Mouse (Mus musculus) CH12.LX (cell line): ENCODE data around the gene Ctsw. TPM values are rescaled to one million over a fixed set of nuclear protein-coding genes. Genes with fewer than 3 reads are reported as not detected.

Experiments used
- DNase-seq: peaks from one replicate; pipeline ENCODE4 v3.0.0-alpha.2; 2013; ENCODE audit errors: extremely low read depth
- H3K27ac ChIP-seq: 2 replicates; pipeline ENCODE4 v1.5.1; 2012; ENCODE audit warnings: low read depth, mild to moderate bottlenecking, control low read depth, moderate library complexity; ENCODE audit not compliant: insufficient read depth
- H3K27me3 ChIP-seq: replicated peaks from 2 replicates; pipeline ENCODE3; 2012; ENCODE audit warnings: inconsistent platforms
- H3K36me3 ChIP-seq, 2 experiments: replicated peaks in 1 of 2; 2 replicates each; pipeline versions ENCODE3 to v1.6.1; 2012; ENCODE audit warnings: inconsistent platforms in 1 of 2, low read length in 1 of 2, mild to moderate bottlenecking in 1 of 2, mixed read lengths in 1 of 2, moderate library complexity in 1 of 2; ENCODE audit not compliant: control insufficient read depth in 1 of 2, insufficient read depth in 1 of 2
- H3K4me1 ChIP-seq, 2 experiments: 2 replicates each; pipeline ENCODE4 v1.6.1; 2012; ENCODE audit warnings: inconsistent platforms in 1 of 2, moderate library complexity in 1 of 2; ENCODE audit not compliant: insufficient read depth in 2 of 2, control insufficient read depth in 1 of 2
- H3K4me2 ChIP-seq: 2 replicates; pipeline ENCODE4 v1.6.1; 2012; ENCODE audit warnings: low read depth, mild to moderate bottlenecking, control low read depth; ENCODE audit not compliant: poor library complexity, insufficient read depth, severe bottlenecking
- H3K4me3 ChIP-seq, 3 experiments: fragments of 150-350 bp in 1 of 3; sonication (generic) in 1 of 3; replicated peaks in 1 of 3; 2 replicates each; pipeline versions ENCODE3 to v1.5.1; 2011 to 2012; ENCODE audit warnings: low read depth in 2 of 3, low read length in 2 of 3, mild to moderate bottlenecking in 2 of 3, moderate library complexity in 2 of 3, control low read depth in 1 of 3, improper control_type of control experiment in 1 of 3, inconsistent platforms in 1 of 3, mixed read lengths in 1 of 3; ENCODE audit not compliant: poor library complexity in 1 of 3
- H3K79me2 ChIP-seq: replicated peaks from 2 replicates; pipeline ENCODE4 v1.6.1; 2012; ENCODE audit warnings: mild to moderate bottlenecking, moderate library complexity; ENCODE audit not compliant: control insufficient read depth, poor library complexity, insufficient read depth, severe bottlenecking; ENCODE audit errors: extremely low read depth
- H3K9ac ChIP-seq: 2 replicates; pipeline ENCODE4 v1.6.1; 2012; ENCODE audit warnings: low read depth, mild to moderate bottlenecking, control low read depth, moderate library complexity; ENCODE audit not compliant: insufficient read depth
- H3K9me3 ChIP-seq: replicated peaks from 2 replicates; pipeline ENCODE3; 2012; ENCODE audit warnings: low read length, inconsistent platforms, mixed read lengths
- BHLHE40 ChIP-seq: IDR thresholded peaks from 2 replicates; pipeline ENCODE4 v1.6.1; 2011; ENCODE audit warnings: mild to moderate bottlenecking, low read depth, low read length, improper control_type of control experiment
- CHD2 ChIP-seq: IDR thresholded peaks from 2 replicates; pipeline ENCODE4 v1.6.1; 2011; ENCODE audit warnings: low read length, improper control_type of control experiment
- CTCF ChIP-seq, 2 experiments: IDR thresholded peaks in 1 of 2; conservative IDR thresholded peaks in 1 of 2; 2 replicates each; pipeline ENCODE4 v1.5.1; 2011 to 2012; ENCODE audit warnings: low read depth in 2 of 2, low read length in 2 of 2, improper control_type of control experiment in 1 of 2, inconsistent platforms in 1 of 2, mild to moderate bottlenecking in 1 of 2, moderate library complexity in 1 of 2
- E2F4 ChIP-seq: IDR thresholded peaks from 2 replicates; pipeline ENCODE4 v1.6.1; 2011; ENCODE audit warnings: low read depth, low read length, improper control_type of control experiment; ENCODE audit not compliant: insufficient replicate concordance
- ELF1 ChIP-seq: IDR thresholded peaks from 2 replicates; pipeline ENCODE4 v1.6.1; 2014; ENCODE audit warnings: low read depth, mild to moderate bottlenecking, inconsistent platforms, low read length, improper control_type of control experiment
- ETS1 ChIP-seq: conservative IDR thresholded peaks from 2 replicates; pipeline ENCODE4 v1.6.1; 2012; ENCODE audit warnings: low read depth, mild to moderate bottlenecking, inconsistent platforms, low read length, improper control_type of control experiment, moderate library complexity
- GABPA ChIP-seq: IDR thresholded peaks from 2 replicates; pipeline ENCODE4 v1.6.1; 2012; ENCODE audit warnings: low read depth, low read length, improper control_type of control experiment, inconsistent platforms; ENCODE audit not compliant: insufficient replicate concordance
- HCFC1 ChIP-seq: IDR thresholded peaks from 2 replicates; pipeline ENCODE4 v1.6.1; 2012; ENCODE audit warnings: low read depth, mild to moderate bottlenecking, inconsistent platforms, low read length, improper control_type of control experiment
- IRF4 ChIP-seq: IDR thresholded peaks from 2 replicates; pipeline ENCODE4 v1.6.1; 2014; ENCODE audit warnings: low read depth, mild to moderate bottlenecking, inconsistent platforms, low read length, improper control_type of control experiment
- JUN ChIP-seq: IDR thresholded peaks from 2 replicates; pipeline ENCODE4 v1.6.1; 2011; ENCODE audit warnings: low read depth, mild to moderate bottlenecking, low read length, improper control_type of control experiment, moderate library complexity; ENCODE audit not compliant: insufficient read depth
- JUND ChIP-seq: conservative IDR thresholded peaks from 2 replicates; pipeline ENCODE4 v1.6.1; 2011; ENCODE audit warnings: low read depth, low read length, improper control_type of control experiment
- KAT2A ChIP-seq: IDR thresholded peaks from 2 replicates; pipeline ENCODE4 v1.6.1; 2012; ENCODE audit warnings: low read length, improper control_type of control experiment, inconsistent platforms; ENCODE audit not compliant: insufficient replicate concordance
- MAFK ChIP-seq: IDR thresholded peaks from 2 replicates; pipeline ENCODE4 v1.6.1; 2011; ENCODE audit warnings: low read length, improper control_type of control experiment; ENCODE audit not compliant: insufficient replicate concordance
- MAZ ChIP-seq: IDR thresholded peaks from 2 replicates; pipeline ENCODE4 v1.6.1; 2012; ENCODE audit warnings: low read depth, mild to moderate bottlenecking, inconsistent platforms, low read length, improper control_type of control experiment, moderate library complexity
- MEF2A ChIP-seq: IDR thresholded peaks from 2 replicates; pipeline ENCODE4 v1.6.1; 2014; ENCODE audit warnings: low read depth, mild to moderate bottlenecking, inconsistent platforms, low read length, improper control_type of control experiment, borderline replicate concordance
- MXI1 ChIP-seq: IDR thresholded peaks from 2 replicates; pipeline ENCODE4 v1.6.1; 2011; ENCODE audit warnings: mild to moderate bottlenecking, low read depth, low read length, improper control_type of control experiment
- PAX5 ChIP-seq: IDR thresholded peaks from 2 replicates; pipeline ENCODE4 v1.6.1; 2012; ENCODE audit warnings: low read length, inconsistent platforms, mixed read lengths
- POLR2A ChIP-seq: IDR thresholded peaks from 2 replicates; pipeline ENCODE4 v1.6.1; 2011; ENCODE audit warnings: low read depth, mild to moderate bottlenecking, improper control_type of control experiment, low read length
- POLR2AphosphoS2 ChIP-seq: IDR thresholded peaks from 2 replicates; pipeline ENCODE4 v1.6.1; 2011; ENCODE audit warnings: low read depth, low read length, improper control_type of control experiment
- RAD21 ChIP-seq: IDR thresholded peaks from 2 replicates; pipeline ENCODE4 v1.6.1; 2011; ENCODE audit warnings: low read depth, mild to moderate bottlenecking, low read length, improper control_type of control experiment, moderate library complexity
- RCOR1 ChIP-seq: conservative IDR thresholded peaks from 2 replicates; pipeline ENCODE4 v1.6.1; 2012; ENCODE audit warnings: low read depth, mild to moderate bottlenecking, inconsistent platforms, low read length, improper control_type of control experiment
- SIN3A ChIP-seq: IDR thresholded peaks from 2 replicates; pipeline ENCODE4 v1.6.1; 2012; ENCODE audit warnings: low read length, improper control_type of control experiment, inconsistent platforms
- SMC3 ChIP-seq: IDR thresholded peaks from 2 replicates; pipeline ENCODE4 v1.6.1; 2011; ENCODE audit warnings: low read depth, low read length, improper control_type of control experiment
- TBP ChIP-seq: conservative IDR thresholded peaks from 2 replicates; pipeline ENCODE4 v1.6.1; 2011; ENCODE audit warnings: low read depth, low read length, improper control_type of control experiment
- TCF12 ChIP-seq: IDR thresholded peaks from 2 replicates; pipeline ENCODE4 v1.6.1; 2014; ENCODE audit warnings: low read depth, mild to moderate bottlenecking, inconsistent platforms, low read length, improper control_type of control experiment
- USF1 ChIP-seq: IDR thresholded peaks from 2 replicates; pipeline ENCODE4 v1.6.1; 2014; ENCODE audit warnings: low read depth, mild to moderate bottlenecking, inconsistent platforms, low read length, improper control_type of control experiment
- USF2 ChIP-seq: conservative IDR thresholded peaks from 2 replicates; pipeline ENCODE4 v1.6.1; 2011; ENCODE audit warnings: low read depth, low read length, improper control_type of control experiment
- ZC3H11A ChIP-seq: IDR thresholded peaks from 2 replicates; pipeline ENCODE4 v1.6.1; 2012; ENCODE audit warnings: low read depth, mild to moderate bottlenecking, inconsistent platforms, low read length, improper control_type of control experiment
- ZKSCAN1 ChIP-seq: IDR thresholded peaks from 2 replicates; pipeline ENCODE4 v1.6.1; 2012; ENCODE audit warnings: low read depth, inconsistent platforms, low read length, improper control_type of control experiment, borderline replicate concordance
- ZMIZ1 ChIP-seq: IDR thresholded peaks from 2 replicates; pipeline ENCODE4 v1.6.1; 2012; ENCODE audit warnings: low read depth, mild to moderate bottlenecking, inconsistent platforms, low read length, improper control_type of control experiment
- dilution Hi-C: fragments of 300-500 bp; cut with MboI; formaldehyde crosslinking; loops from 2 replicates; pipeline ENCODE4 v1.14.3; 2020; ENCODE audit warnings: low sequenced_read_pairs; ENCODE audit not compliant: extremely low pct_unique_long_range_greater_than_20kb, extremely low pct_ligation_motif_present
- in situ Hi-C: fragments of 300-500 bp; cut with MboI; formaldehyde crosslinking; loops from 3 replicates; pipeline ENCODE4 v1.14.3; 2019; ENCODE audit warnings: low sequenced_read_pairs, low pct_ligation_motif_present, low pct_unique_long_range_greater_than_20kb, mixed read lengths
- polyA plus RNA-seq: library from polyadenylated mRNA; unstranded; fragments of >175 nt; gene quantifications from 2 replicates; pipeline ENCODE4 v1.2.1, GENCODE M21; 2012; ENCODE audit warnings: low read depth; ENCODE audit not compliant: insufficient read length
- total RNA-seq, 2 experiments: library from RNA; depleted of rRNA; stranded (reverse); fragments of 300-350 nt in 1 of 2; fragments of >200 nt in 1 of 2; gene quantifications; 2 replicates each; pipeline ENCODE4 v1.2.3; 2012 to 2014

Ctsw gene
- total and polyA plus RNA-seq, 3 experiments, result 0.23 to 1.1 (median 0.38) TPM

DNA sequence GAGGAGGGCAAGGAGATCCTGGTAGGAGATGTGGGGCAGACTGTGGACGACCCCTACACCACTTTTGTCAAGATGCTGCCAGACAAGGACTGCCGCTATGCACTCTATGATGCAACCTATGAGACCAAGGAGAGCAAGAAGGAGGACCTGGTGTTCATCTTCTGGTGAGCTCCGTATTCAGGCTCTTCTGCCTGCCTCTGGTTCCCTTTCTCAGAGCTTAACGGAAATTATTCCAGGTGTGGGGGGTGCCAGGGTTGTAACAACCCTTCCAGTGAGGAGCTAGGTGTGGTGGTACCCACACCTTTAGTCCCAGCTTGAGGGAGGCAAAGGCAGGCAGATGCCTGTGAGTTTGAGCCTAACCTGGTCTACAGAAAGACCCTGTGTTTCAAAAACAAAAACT, 24.3 kb upstream of the Ctsw start:
- TF ChIP-seq ZKSCAN1, result no peak
- no peak overlapping the region for H3K4me3 ChIP-seq
- no peak for DNase-seq
- H3K9me3 ChIP-seq, result no peaks in the 10 kb centered on the region
- in situ Hi-C loops (loop anchor here (5.0 kb wide), 1 partner anchor 35 kb away; the partner anchor contains the start of gene Ccdc85b), dilution Hi-C loops (no loop called here)
- no peak overlapping the region for H3K9ac ChIP-seq
- H3K79me2 ChIP-seq, result peaks cover 24% of the 10 kb centered on the region
- no peak overlapping the region for H3K27ac ChIP-seq
- peaks cover 4 to 19% of the 10 kb centered on the region in 2 experiments for H3K4me1 ChIP-seq
- H3K4me2 ChIP-seq, result no peak overlapping the region; the same call in 1 of the 2 replicates
- H3K27me3 ChIP-seq, result no peaks in the 10 kb centered on the region
- H3K36me3 ChIP-seq, result peaks cover 49 to 54% of the 10 kb centered on the region in 2 experiments

DNA sequence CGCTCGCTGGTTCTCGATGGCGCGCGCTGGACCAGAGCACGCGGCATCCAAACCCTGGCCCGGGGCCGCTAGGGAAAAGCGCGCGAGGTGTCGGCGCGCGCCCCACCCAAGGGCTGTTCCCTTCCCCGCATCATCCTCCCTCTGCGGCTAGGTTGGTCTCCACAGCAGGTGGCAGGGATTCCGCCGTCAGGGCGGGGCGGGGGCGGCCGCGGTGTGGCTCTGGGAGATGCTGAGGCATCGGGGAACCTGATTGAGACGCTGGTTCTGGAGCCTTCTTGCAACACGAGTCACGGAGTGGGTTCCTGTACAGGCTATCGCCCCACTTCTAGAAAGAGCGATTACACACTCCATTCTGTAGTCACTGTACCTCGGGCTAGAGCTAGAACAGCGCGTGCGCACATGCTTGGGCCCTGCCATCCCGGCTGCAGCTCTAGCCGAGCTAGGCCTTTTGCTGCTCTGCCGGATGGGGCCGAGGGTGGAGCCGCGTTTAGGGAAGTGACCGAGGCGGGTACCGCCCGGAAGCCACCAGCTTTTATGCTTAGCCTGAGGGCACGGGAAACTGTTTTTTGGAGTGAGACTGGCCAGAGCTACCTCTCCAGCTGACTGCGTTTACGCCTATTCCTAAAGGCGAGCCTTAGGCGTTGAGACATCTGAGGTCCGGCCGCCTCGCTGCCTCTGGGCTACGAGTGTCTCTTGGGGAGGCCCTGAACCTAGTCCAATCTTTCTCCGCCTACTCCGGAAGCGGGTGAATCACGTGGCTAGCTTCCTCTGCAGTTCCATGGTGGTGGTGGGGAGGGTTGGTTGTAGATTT, 22.8 kb upstream of the Ctsw start:
- H3K9me3 ChIP-seq, result no peaks in the 10 kb centered on the region
- H3K27me3 ChIP-seq, result no peaks in the 10 kb centered on the region
- H3K36me3 ChIP-seq, result peaks cover 34 to 44% of the 10 kb centered on the region in 2 experiments
- H3K4me2 ChIP-seq, result no peak overlapping the region
- H3K4me3 ChIP-seq, result peak overlapping the region; percentile 82 to 99 (median 90)
- in situ Hi-C loops, result loop anchor here (5.0 kb wide), 1 partner anchor 34 kb away; the partner anchor contains the start of gene Ccdc85b
- peak overlapping the region; percentile 92 for H3K27ac ChIP-seq
- peak overlapping the region; percentile 80 for H3K9ac ChIP-seq
- H3K79me2 ChIP-seq, result peaks cover 24% of the 10 kb centered on the region
- peaks cover 6 to 33% of the 10 kb centered on the region in 2 experiments; a peak in 3 of 4 replicates for H3K4me1 ChIP-seq
- DNase-seq, result peak; percentile 91
- dilution Hi-C loops, result no loop called here
- TF ChIP-seq IRF4 (0 out of 2 replicates have a peak, but pooled peaks have one; percentile 8), TBP (peak; percentile 70; the same call in 1 of the 2 replicates), POLR2A (peak; percentile 86), RAD21 (no peak), SIN3A (peak; percentile 95), CTCF (conservative IDR thresholded peaks at IDR 0.05 in 1 of 2, IDR thresholded peaks at IDR 0.05 in 1 of 2; ENCODE audit: low read depth in 2 of 2, low read length in 2 of 2) (no peak), MAZ (no peak), BHLHE40 (peak; percentile 86), KAT2A (no peak), ZKSCAN1 (no peak), SMC3 (no peak), TCF12 (peak; percentile 67), POLR2AphosphoS2 (peak; percentile 74; the same call in 1 of the 2 replicates), USF2 (peak; percentile 80), ZMIZ1 (peak; percentile 91; the same call in 1 of the 2 replicates), ZC3H11A (no peak), JUND (no peak), MEF2A (no peak), HCFC1 (peak; percentile 40; the same call in 1 of the 2 replicates), GABPA (no peak), PAX5 (no peak), USF1 (peak; percentile 88), CHD2 (no peak; the same call in 1 of the 2 replicates), MXI1 (peak; percentile 94), E2F4 (no peak), MAFK (no peak), ETS1 (peak; percentile 20; the same call in 1 of the 2 replicates), RCOR1 (no peak), JUN (no peak), ELF1 (peak; percentile 79)
